Mouse (Mus musculus) testis, adult 2 months (tissue): ENCODE measurements around the gene Ugt1a7c. TPM values are rescaled to one million over a fixed set of nuclear protein-coding genes. Genes with fewer than 3 reads are reported as not detected.

Experiments used
- H3K27ac ChIP-seq: fragments of 200-500 bp; 2 replicates; pipeline ENCODE4 v1.5.1; 2012; ENCODE audit warnings: low read depth, low read length; ENCODE audit not compliant: control insufficient read depth, insufficient read depth
- H3K27me3 ChIP-seq: fragments of 200-500 bp; 2 replicates; pipeline ENCODE4 v1.6.1; 2012; ENCODE audit warnings: mild to moderate bottlenecking, low read length, moderate library complexity; ENCODE audit not compliant: control insufficient read depth, insufficient read depth
- H3K36me3 ChIP-seq: fragments of 200-500 bp; 2 replicates; pipeline ENCODE4 v1.6.1; 2012; ENCODE audit warnings: mild to moderate bottlenecking, low read length; ENCODE audit not compliant: control insufficient read depth, insufficient read depth
- H3K4me1 ChIP-seq: fragments of 200-500 bp; 2 replicates; pipeline ENCODE4 v1.6.1; 2012; ENCODE audit warnings: low read length; ENCODE audit not compliant: control insufficient read depth, insufficient read depth
- H3K4me3 ChIP-seq: fragments of 200-500 bp; 2 replicates; pipeline ENCODE4 v1.5.1; 2012; ENCODE audit warnings: low read depth, mild to moderate bottlenecking, low read length, moderate library complexity, mixed read lengths; ENCODE audit not compliant: control insufficient read depth
- CTCF ChIP-seq: fragments of 200-500 bp; IDR thresholded peaks from 2 replicates; pipeline ENCODE4 v1.5.1; 2012; ENCODE audit warnings: low read depth, mild to moderate bottlenecking, inconsistent platforms, low read length, moderate library complexity; ENCODE audit not compliant: control insufficient read depth, insufficient read depth, insufficient replicate concordance
- POLR2A ChIP-seq: fragments of 200-500 bp; IDR thresholded peaks from 2 replicates; pipeline ENCODE4 v1.6.1; 2012; ENCODE audit warnings: low read depth, mild to moderate bottlenecking, inconsistent platforms, low read length, moderate library complexity; ENCODE audit not compliant: control insufficient read depth
- polyA plus RNA-seq: library from polyadenylated mRNA; depleted of rRNA; stranded (reverse); fragments of >200 nt; gene quantifications from 2 replicates; pipeline ENCODE4 v1.2.3, GENCODE M21; 2012

The Ugt1a7c gene
- polyA plus RNA-seq, 1 experiment = 6.5 TPM

GRCm38 (mm10) chr1:88250023-88250422, 155.2 kb downstream of the Ugt1a7c start:
- no peaks in the 10 kb centered on the region for H3K4me1 ChIP-seq
- TF ChIP-seq CTCF (no peak), POLR2A (no peak)
- H3K27me3 ChIP-seq = no peaks in the 10 kb centered on the region
- no peaks in the 10 kb centered on the region for H3K36me3 ChIP-seq
- no peak overlapping the region for H3K27ac ChIP-seq
- no peak overlapping the region for H3K4me3 ChIP-seq

GRCm38 (mm10) chr1:88253106-88253505, 158.2 kb downstream of the Ugt1a7c start:
- no peak overlapping the region for H3K27ac ChIP-seq
- no peaks in the 10 kb centered on the region for H3K36me3 ChIP-seq
- no peak overlapping the region for H3K4me3 ChIP-seq
- no peaks in the 10 kb centered on the region for H3K4me1 ChIP-seq
- no peaks in the 10 kb centered on the region for H3K27me3 ChIP-seq
- no peak for TF ChIP-seq CTCF
- TF ChIP-seq POLR2A = no peak

GRCm38 (mm10) chr1:88253540-88253939, 158.7 kb downstream of the Ugt1a7c start:
- H3K27ac ChIP-seq = no peak overlapping the region
- H3K4me1 ChIP-seq = no peaks in the 10 kb centered on the region
- H3K27me3 ChIP-seq = no peaks in the 10 kb centered on the region
- no peaks in the 10 kb centered on the region for H3K36me3 ChIP-seq
- no peak overlapping the region for H3K4me3 ChIP-seq
- TF ChIP-seq POLR2A (no peak), CTCF (no peak)

GRCm38 (mm10) chr1:88254793-88255465, 160.1 kb downstream of the Ugt1a7c start:
- no peak for TF ChIP-seq POLR2A
- TF ChIP-seq CTCF = no peak
- H3K4me1 ChIP-seq = no peaks in the 10 kb centered on the region; the same call in 1 of the 2 replicates
- H3K36me3 ChIP-seq = no peaks in the 10 kb centered on the region
- no peaks in the 10 kb centered on the region for H3K27me3 ChIP-seq
- no peak overlapping the region for H3K4me3 ChIP-seq
- H3K27ac ChIP-seq = no peak overlapping the region

DNA sequence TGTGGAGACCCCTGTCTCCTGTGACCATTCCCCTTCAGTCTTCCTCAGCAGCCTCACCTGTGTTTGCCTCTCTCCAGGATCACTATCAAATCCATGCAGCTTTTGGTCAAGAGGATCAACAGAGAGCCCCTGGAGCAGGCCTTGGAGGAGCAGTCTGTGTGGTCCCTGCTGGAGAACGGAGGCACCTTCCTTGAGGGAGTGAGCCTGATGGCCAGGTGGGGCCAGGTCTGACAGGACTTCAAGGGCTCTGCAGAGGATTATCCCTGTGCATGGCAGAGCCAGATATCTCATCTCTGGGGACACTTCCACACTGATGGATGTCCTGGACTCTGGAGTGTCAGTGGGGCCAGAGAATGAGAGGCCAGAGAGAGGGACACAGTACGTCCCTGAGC, 160.6 kb downstream of the Ugt1a7c start:
- TF ChIP-seq POLR2A (no peak), CTCF (no peak)
- no peak overlapping the region for H3K4me3 ChIP-seq
- no peaks in the 10 kb centered on the region for H3K36me3 ChIP-seq
- no peaks in the 10 kb centered on the region; the same call in 1 of the 2 replicates for H3K4me1 ChIP-seq
- no peak overlapping the region for H3K27ac ChIP-seq
- H3K27me3 ChIP-seq = no peaks in the 10 kb centered on the region

DNA sequence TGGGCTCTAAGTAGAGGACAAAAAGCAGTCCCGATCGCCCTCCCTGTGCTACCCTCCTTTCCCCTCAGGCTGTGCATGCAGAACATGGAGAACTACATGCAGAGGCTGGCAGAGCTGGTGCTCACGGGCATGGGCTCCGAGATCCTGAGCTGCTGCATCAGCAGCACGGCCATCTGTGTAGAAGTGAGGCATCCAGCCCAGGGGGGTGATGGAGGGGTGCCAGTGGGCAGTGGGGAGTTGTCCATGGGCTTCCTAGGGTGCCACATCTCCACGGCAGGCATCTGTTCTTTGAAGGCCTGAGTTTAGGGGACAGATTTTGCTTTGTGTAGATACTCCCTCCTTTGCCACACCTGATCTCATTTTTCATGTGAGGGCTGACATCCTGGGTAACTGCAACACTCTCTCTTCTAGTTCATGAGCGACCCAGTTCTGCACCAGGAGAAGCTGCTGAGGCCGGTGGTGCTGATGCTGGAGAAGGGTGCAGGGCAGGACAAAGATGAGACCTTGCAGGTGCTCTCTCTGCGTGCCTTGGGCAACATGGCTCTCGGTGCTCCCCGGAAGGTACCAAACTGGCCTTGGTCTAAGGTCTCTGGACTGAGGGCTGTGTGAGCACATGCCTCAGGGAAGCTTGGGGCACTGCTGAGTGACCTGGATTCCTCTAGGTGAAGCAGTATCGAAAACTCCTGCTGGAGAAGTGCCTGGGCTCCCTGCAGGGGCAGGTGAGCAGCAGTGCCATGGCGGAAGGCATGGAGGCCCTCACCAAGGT, 161.3 kb downstream of the Ugt1a7c start:
- Histone ChIP-seq H3K27me3 (no peaks in the 10 kb centered on the region), H3K27ac (no peak overlapping the region), H3K4me1 (no peaks in the 10 kb centered on the region; the same call in 1 of the 2 replicates), H3K36me3 (peaks cover 1% of the 10 kb centered on the region; the same call in 1 of the 2 replicates), H3K4me3 (no peak overlapping the region)
- TF ChIP-seq POLR2A = no peak
- no peak for TF ChIP-seq CTCF

- Histone ChIP-seq H3K4me1 (no peaks in the 10 kb centered on the region; the same call in 1 of the 2 replicates), H3K27me3 (no peaks in the 10 kb centered on the region), H3K36me3 (peaks cover 1% of the 10 kb centered on the region; the same call in 1 of the 2 replicates), H3K27ac (no peak overlapping the region), H3K4me3 (no peak overlapping the region)
- no peak for TF ChIP-seq CTCF
- TF ChIP-seq POLR2A = no peak
Observed at GRCm38 (mm10) chr1:88256886-88257663, 162.2 kb downstream of the Ugt1a7c start.
